Mouse (Mus musculus) limb, embryonic 13.5 days (tissue): ENCODE measurements at regions not wholly inside any gene's neighbourhood (a gene's known extent, or its start where the extent isn't known, plus 50 kb on each side); places are given as distances from the start of the nearest gene placed in this dataset.

Experiments
- ATAC-seq: fragments of 200-750 bp; cut with Nextera tagmentation; 2 replicates; pipeline ENCODE4 v1.8.0; 2017; ENCODE audit warnings: low read depth, moderate number of reproducible peaks, moderate TSS enrichment; ENCODE audit not compliant: low FRiP score
- H3K27ac ChIP-seq: fragments of 300-500 bp; sonication (generic); 2 replicates; pipeline ENCODE4 v1.5.1; 2015; ENCODE audit warnings: inconsistent platforms, mild to moderate bottlenecking, moderate library complexity
- H3K27me3 ChIP-seq: fragments of 300-500 bp; sonication (generic); 2 replicates; pipeline ENCODE4 v1.6.1; 2015; ENCODE audit warnings: mild to moderate bottlenecking, inconsistent platforms
- H3K36me3 ChIP-seq: fragments of 300-500 bp; sonication (generic); 2 replicates; pipeline ENCODE4 v1.6.1; 2015; ENCODE audit warnings: inconsistent platforms, mild to moderate bottlenecking, moderate library complexity
- H3K4me1 ChIP-seq: fragments of 300-500 bp; sonication (generic); 2 replicates; pipeline ENCODE4 v1.6.1; 2015; ENCODE audit warnings: inconsistent platforms
- H3K4me2 ChIP-seq: fragments of 300-500 bp; sonication (generic); replicated peaks from 2 replicates; pipeline ENCODE4 v1.6.1; 2015; ENCODE audit warnings: inconsistent platforms, mild to moderate bottlenecking, moderate library complexity
- H3K4me3 ChIP-seq: fragments of 300-500 bp; sonication (generic); 2 replicates; pipeline ENCODE4 v1.5.1; 2015; ENCODE audit warnings: moderate library complexity, mild to moderate bottlenecking, inconsistent platforms
- H3K9ac ChIP-seq: fragments of 300-500 bp; sonication (generic); 2 replicates; pipeline ENCODE4 v1.6.1; 2015; ENCODE audit warnings: mild to moderate bottlenecking, inconsistent platforms
- H3K9me3 ChIP-seq: fragments of 300-500 bp; sonication (generic); 2 replicates; pipeline ENCODE4 v1.6.1; 2016; ENCODE audit warnings: inconsistent platforms
- WGBS: fragments of 180-500 bp; shearing (Covaris S2); methylation state at CpG from one replicate; pipeline ENCODE4 v1.1.7; 2015; 5-methylcytosine and 5-hydroxymethylcytosine counted together

DNA sequence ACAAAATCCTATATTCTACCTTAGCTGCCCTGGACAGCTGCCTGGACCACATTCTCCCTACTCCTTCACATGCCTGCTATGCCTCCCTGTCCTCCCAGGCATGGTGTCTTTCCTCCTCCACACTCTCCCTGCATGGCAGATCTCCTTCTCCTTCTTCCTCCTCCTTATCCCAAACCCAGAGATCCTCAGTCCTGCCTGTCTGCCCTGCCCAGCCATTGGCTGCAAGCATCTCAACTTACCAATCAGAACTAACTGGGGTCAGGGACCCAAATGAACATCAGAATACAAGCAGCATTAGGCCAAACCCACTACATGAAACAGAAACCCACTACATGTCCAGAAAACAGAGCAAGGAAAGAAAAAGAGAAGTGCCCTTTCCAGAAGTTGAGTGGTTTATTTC, 81.3 kb upstream of the Lrfn2 start:
- no peaks in the 10 kb centered on the region for H3K36me3 ChIP-seq
- ATAC-seq, result no peak
- H3K27ac ChIP-seq, result no peak overlapping the region
- H3K4me1 ChIP-seq, result no peaks in the 10 kb centered on the region
- no peak overlapping the region for H3K4me3 ChIP-seq
- no peak overlapping the region for H3K4me2 ChIP-seq
- no peaks in the 10 kb centered on the region for H3K9me3 ChIP-seq
- H3K27me3 ChIP-seq, result no peaks in the 10 kb centered on the region
- no peak overlapping the region for H3K9ac ChIP-seq

DNA sequence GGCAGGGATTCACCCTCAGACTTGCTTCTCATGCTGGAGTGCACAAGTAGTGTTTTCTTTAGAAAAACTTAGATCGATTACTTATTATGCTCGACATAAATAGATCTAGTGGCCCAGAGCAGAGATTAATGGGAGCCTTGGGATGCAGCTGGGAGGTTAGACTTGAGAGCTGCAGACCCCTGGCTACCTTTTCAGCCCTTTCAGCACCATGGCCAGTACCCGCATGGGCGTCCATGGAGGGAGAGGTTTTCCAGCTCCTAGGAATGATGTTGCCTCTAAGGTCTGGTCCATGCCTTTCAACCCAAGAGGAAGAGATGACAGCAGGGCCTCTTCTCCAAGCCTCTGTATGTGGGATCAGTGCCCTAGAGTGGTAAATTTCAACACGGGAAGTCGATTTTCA, 73.3 kb upstream of the Lrfn2 start:
- Histone ChIP-seq H3K9ac (no peak overlapping the region), H3K4me2 (no peak overlapping the region), H3K9me3 (no peaks in the 10 kb centered on the region), H3K36me3 (no peaks in the 10 kb centered on the region), H3K4me3 (no peak overlapping the region), H3K27me3 (no peaks in the 10 kb centered on the region), H3K27ac (no peak overlapping the region), H3K4me1 (no peaks in the 10 kb centered on the region)
- WGBS, result 51% methylated on average over 6 of the region's 6 CpGs
- no peak for ATAC-seq

GRCm38 (mm10) chr17:48870443-48870842, 61.7 kb upstream of the Lrfn2 start:
- 50% methylated on average over 6 of the region's 6 CpGs for WGBS
- Histone ChIP-seq H3K36me3 (no peaks in the 10 kb centered on the region), H3K9me3 (no peaks in the 10 kb centered on the region; the same call in 1 of the 2 replicates), H3K4me3 (no peak overlapping the region), H3K4me2 (no peak overlapping the region), H3K27ac (no peak overlapping the region), H3K27me3 (no peaks in the 10 kb centered on the region), H3K4me1 (no peaks in the 10 kb centered on the region), H3K9ac (no peak overlapping the region)
- no peak for ATAC-seq

- 67% methylated on average over 8 of the region's 8 CpGs for WGBS
- H3K27ac ChIP-seq, result no peak overlapping the region
- no peak for ATAC-seq
- no peaks in the 10 kb centered on the region; the same call in 1 of the 2 replicates for H3K9me3 ChIP-seq
- H3K4me3 ChIP-seq, result no peak overlapping the region
- H3K27me3 ChIP-seq, result no peaks in the 10 kb centered on the region
- no peaks in the 10 kb centered on the region for H3K36me3 ChIP-seq
- no peak overlapping the region for H3K4me2 ChIP-seq
- H3K9ac ChIP-seq, result no peak overlapping the region
- H3K4me1 ChIP-seq, result no peaks in the 10 kb centered on the region
Measured at GRCm38 (mm10) chr17:48877505-48877904, 54.7 kb upstream of the Lrfn2 start.

GRCm38 (mm10) chr17:48880590-48880989, 51.6 kb upstream of the Lrfn2 start:
- Histone ChIP-seq H3K27ac (no peak overlapping the region), H3K4me1 (no peaks in the 10 kb centered on the region), H3K4me3 (no peak overlapping the region), H3K27me3 (no peaks in the 10 kb centered on the region), H3K4me2 (no peak overlapping the region), H3K9me3 (no peaks in the 10 kb centered on the region), H3K36me3 (no peaks in the 10 kb centered on the region), H3K9ac (no peak overlapping the region)
- WGBS, result 83% methylated on average over 3 of the region's 3 CpGs
- ATAC-seq, result no peak

- WGBS, result 74% methylated on average over 5 of the region's 5 CpGs
- Histone ChIP-seq H3K36me3 (no peaks in the 10 kb centered on the region), H3K4me3 (no peak overlapping the region), H3K9me3 (no peaks in the 10 kb centered on the region), H3K4me1 (no peaks in the 10 kb centered on the region), H3K4me2 (no peak overlapping the region), H3K27ac (no peak overlapping the region), H3K9ac (no peak overlapping the region), H3K27me3 (no peaks in the 10 kb centered on the region)
- no peak for ATAC-seq
Measured at GRCm38 (mm10) chr17:48881946-48882345, 50.2 kb upstream of the Lrfn2 start.
